Mouse (Mus musculus) left cerebral cortex, adult 18-20 months (tissue): Measurements from ENCODE around the gene Cox15. TPM values are rescaled to one million over a fixed set of nuclear protein-coding genes. Genes with fewer than 3 reads are reported as not detected.
A peak's percentile ranks its signal among the peaks of the same experiment; 100 is the strongest.

Experiments
- DNase-seq, 2 experiments: peaks; one replicate each; pipeline ENCODE4 v3.0.0; 2021 to 2022; ENCODE audit warnings: low spot score in 2 of 2, mixed read lengths in 1 of 2
- total RNA-seq, 2 experiments: library from RNA; stranded (reverse); gene quantifications; 2 replicates each; pipeline ENCODE4 v1.2.3; 2021

The Cox15 gene
- total RNA-seq, 2 experiments from 2014 or later, result 14.9 to 17.8 TPM

DNA sequence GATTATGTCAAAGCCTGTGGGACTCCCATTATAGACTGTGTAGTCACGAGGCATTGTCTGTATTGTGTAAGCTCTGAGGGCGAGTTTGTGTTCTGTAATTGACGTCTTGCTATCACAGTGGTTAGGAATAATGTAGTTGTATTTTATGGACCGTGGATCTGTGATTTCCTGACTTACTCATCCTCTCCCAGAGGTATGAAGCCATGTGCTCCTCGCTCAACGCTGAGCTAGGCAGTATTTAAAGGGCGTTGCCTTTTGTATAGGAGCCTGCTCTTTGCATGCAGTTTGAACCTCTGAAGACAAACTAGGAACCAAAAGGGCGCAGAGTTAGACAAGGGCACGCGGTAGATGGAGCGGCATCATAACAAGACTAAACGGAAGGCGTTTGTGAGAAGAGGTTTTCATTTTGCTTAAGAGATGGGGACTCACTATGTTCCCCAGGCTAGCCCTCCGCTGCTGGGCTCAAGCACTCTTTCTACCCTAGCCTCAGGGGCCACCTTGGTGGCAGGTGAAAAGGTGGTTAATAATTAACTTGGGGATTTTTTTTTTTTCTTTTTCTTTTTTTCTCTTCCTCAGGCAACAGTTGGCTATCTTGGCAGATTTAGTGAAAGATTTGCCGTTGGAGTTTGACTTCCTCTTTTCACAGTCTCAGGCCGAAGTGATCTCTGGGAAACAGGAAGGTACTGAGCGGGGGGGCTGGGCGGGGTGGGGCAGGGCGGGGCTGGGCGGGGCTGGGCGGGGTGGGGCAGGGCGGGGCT, 41.5 kb downstream of the Cox15 start:
- DNase-seq, result no peak

- DNase-seq, result no peak
Measured at GRCm38 (mm10) chr19:43709317-43709716, 43.5 kb downstream of the Cox15 start.

DNA sequence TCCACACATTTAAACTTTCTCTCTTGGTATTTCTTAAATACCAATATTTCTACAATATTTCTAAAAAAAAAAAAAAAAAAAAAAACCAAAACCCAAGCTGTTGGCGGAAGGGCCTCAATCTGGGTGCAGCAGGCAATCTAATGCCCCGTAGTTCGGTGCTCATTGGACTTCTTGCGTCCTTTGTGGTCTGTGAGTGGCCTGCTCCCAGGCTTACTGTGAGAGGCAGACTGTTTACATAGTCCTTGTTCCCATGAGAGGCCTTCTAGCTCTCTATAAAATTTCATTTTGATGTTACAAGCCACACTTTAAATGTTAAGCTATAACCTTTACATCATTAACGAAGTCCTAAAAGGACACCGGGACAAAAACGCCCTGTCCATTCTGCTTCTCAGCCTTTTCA, 44.6 kb downstream of the Cox15 start:
- no peak for DNase-seq

GRCm38 (mm10) chr19:43704787-43705497, 47.9 kb downstream of the Cox15 start:
- no peak for DNase-seq

- no peak for DNase-seq
Measured at GRCm38 (mm10) chr19:43704211-43704610, 48.6 kb downstream of the Cox15 start.

- DNase-seq, result no peak
Measured at GRCm38 (mm10) chr19:43699763-43700155, 53.0 kb downstream of the Cox15 start.

GRCm38 (mm10) chr19:43699021-43699762, 53.6 kb downstream of the Cox15 start:
- DNase-seq, result peak; percentile 38 to 47

GRCm38 (mm10) chr19:43697666-43698370, 55.0 kb downstream of the Cox15 start:
- no peak for DNase-seq

DNA sequence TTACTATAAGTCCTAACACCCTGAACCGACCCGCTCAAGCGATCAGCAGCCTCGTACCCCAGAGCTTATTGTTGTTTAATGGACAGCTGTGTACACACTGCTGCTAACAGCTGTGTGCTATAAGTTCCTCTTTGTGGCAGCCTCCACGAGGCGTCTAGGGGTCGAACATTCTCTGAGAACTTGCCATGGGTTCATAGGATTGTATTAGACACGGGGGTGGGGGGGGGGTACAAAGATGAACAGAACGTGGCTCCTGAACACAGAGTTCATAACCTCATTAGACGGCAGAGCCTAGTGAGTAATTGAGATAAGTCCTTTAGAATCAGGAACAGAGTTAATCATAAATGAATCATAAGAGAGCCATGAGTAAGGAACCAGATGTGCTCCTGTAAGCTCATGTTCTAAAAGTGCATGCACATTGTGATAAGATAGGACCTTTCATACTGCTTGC, 57.3 kb downstream of the Cox15 start:
- DNase-seq, result no peak

- DNase-seq, result no peak
Measured at GRCm38 (mm10) chr19:43692815-43693214, 60.0 kb downstream of the Cox15 start.

DNA sequence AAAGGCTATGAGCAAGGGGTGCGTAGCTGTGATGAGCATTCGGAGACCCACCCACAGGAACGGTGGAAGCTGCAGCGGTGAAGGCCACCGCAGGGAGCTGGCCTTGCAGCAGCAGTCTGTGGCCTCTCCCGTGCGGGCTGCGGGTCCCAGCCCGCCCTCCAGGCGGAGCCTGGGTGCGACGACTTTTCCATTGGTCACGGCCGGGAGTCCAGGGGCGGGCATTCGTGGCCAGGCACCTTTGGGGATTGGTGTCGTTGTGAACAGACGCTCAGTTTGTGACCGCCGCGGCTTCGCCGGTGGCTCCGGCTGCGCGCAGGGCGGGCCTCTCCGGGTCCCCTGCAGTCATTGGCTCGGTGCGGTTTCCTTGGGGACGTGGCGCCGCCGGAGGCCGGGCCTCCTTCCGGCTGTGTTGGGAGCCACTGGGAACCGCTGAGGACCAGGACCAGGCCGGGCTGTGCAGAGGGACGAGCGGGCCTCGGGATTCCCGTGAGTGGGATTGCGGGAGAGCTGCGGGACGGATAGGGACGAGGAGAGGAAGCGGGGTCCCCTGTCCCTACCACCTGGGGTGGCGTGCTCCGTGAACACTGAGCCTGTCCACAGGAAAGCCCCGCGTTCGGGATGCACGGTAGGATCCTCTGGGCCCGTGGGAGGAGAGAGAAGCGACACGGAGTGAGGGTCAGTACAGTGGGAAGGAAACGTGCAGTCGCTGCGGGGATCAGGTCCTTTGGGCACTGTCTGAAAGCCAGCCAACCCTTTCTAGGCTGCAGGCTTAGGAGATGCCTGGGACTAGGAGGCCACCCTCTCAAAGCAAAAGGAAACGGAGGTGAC, 63.2 kb downstream of the Cox15 start, which contains the start of gene Entpd7:
Entpd7 (plus strand) TSS at position 254 of the 828 bp plus-strand sequence.
- DNase-seq, result peak; percentile 95 to 98

Other genes with a start within 250 kb of the Cox15 start
- 100 to 1,000 TPM; 407 to 417 TPM for gene Got1, start 228.4 kb downstream of the Cox15 start, total RNA-seq
- not detected for gene Nkx2-3, start 140.7 kb downstream of the Cox15 start, total RNA-seq
- 10 to 100 TPM; 46.6 to 52.1 TPM for gene Slc25a28, start 78.1 kb downstream of the Cox15 start, total RNA-seq
- gene Entpd7, start 63.3 kb downstream of the Cox15 start, total RNA-seq, result 10 to 100 TPM; 17.9 to 18.2 TPM
- 1 to 10 TPM; 5.1 to 6.7 TPM for gene Cutc, start within 50 bp of the Cox15 start, total RNA-seq
- under 1 TPM; 0.05 TPM for gene Abcc2, start 29.2 kb upstream of the Cox15 start, total RNA-seq
- gene Dnmbp, start 187.2 kb upstream of the Cox15 start, total RNA-seq, result 10 to 100 TPM; 14.3 TPM
- gene Cpn1, start 233.6 kb upstream of the Cox15 start, total RNA-seq, result under 1 TPM; 0.19 to 0.40 TPM